Mouse (Mus musculus): Measurements from ENCODE around the gene Kazn. TPM values are rescaled to one million over a fixed set of nuclear protein-coding genes. Genes with fewer than 3 reads are reported as not detected.
A peak's percentile ranks its signal among the peaks of the same experiment; 100 is the strongest.

Gene Kazn
- polyA plus RNA-seq, 1 experiment: 3.7 TPM

DNA sequence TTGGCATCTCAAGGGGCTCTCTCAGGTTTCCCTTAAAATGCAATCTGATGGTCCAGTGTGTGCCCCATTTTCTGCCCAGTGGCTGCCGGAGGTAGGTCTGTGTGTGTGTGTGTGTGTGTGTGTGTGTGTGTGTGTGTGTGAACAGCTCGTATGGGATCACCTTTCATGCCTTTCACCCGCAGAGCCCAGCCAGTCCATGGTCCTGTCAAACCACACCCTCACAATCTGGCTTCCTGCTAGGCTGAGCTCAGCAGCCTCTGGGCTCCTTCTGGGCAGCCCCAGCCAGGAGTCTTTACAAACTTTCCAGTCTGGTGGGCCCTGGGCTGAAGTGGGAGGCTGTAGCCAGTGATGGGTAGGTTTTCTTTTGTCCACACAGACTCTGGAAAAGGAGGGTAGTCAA, 75.3 kb downstream of the Kazn start:
- Histone ChIP-seq H3K27ac (ENCODE audit: control insufficient read depth, insufficient read depth, low read depth, low read length, poor library complexity) (no peak overlapping the region), H3K4me3 (replicated peaks; ENCODE audit: control insufficient read depth, low read depth, low read length) (no peak overlapping the region), H3K4me1 (ENCODE audit: control insufficient read depth, insufficient read depth, low read length) (no peaks in the 10 kb centered on the region)
- TF ChIP-seq CTCF (IDR thresholded peaks at IDR 0.05; ENCODE audit: control insufficient read depth, insufficient read depth, low read length) (no peak), POLR2A (IDR thresholded peaks at IDR 0.05; ENCODE audit: borderline replicate concordance, control insufficient read depth, low read depth, low read length) (no peak)
- WGBS: 69% methylated on average over 3 of the region's 3 CpGs

- 86% methylated on average over 9 of the region's 9 CpGs for WGBS
- TF ChIP-seq POLR2A (IDR thresholded peaks at IDR 0.05; ENCODE audit: borderline replicate concordance, control insufficient read depth, low read depth, low read length): no peak
- no peak for TF ChIP-seq CTCF (IDR thresholded peaks at IDR 0.05; ENCODE audit: control insufficient read depth, insufficient read depth, low read length)
- no peak overlapping the region for H3K4me3 ChIP-seq (replicated peaks; ENCODE audit: control insufficient read depth, low read depth, low read length)
These were observed 76.5 kb downstream of the Kazn start for GRCm38 (mm10) chr4:142162729-142163128.

DNA sequence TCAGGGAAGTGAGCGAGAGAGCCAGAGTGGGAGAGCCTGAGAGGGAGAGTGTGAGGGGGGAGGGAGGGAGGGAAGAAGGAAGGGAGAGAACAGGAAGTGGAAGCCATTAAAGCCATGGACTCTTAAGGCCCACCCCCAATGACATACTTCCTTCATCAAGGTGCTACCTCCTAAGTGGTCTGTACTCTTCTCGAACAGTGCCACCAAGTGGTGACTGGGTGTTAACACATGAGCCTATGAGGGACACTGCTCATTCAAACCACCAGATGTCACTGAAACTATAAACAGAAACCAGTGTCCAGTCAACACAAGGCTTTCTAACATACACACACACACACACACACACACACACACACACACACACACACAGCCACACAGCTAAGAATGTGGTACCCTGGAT, 77.1 kb downstream of the Kazn start:
- Histone ChIP-seq H3K4me1 (ENCODE audit: control insufficient read depth, insufficient read depth, low read length) (no peaks in the 10 kb centered on the region), H3K27ac (ENCODE audit: control insufficient read depth, insufficient read depth, low read depth, low read length, poor library complexity) (no peak overlapping the region), H3K4me3 (replicated peaks; ENCODE audit: control insufficient read depth, low read depth, low read length) (no peak overlapping the region)
- 84% methylated on average over 2 of the region's 2 CpGs for WGBS
- TF ChIP-seq CTCF (IDR thresholded peaks at IDR 0.05; ENCODE audit: control insufficient read depth, insufficient read depth, low read length): no peak
- TF ChIP-seq POLR2A (IDR thresholded peaks at IDR 0.05; ENCODE audit: borderline replicate concordance, control insufficient read depth, low read depth, low read length): no peak

More at GRCm38 (mm10) chr4:142162729-142163128, 76.5 kb downstream of the Kazn start:
- no peaks in the 10 kb centered on the region for H3K4me1 ChIP-seq (ENCODE audit: control insufficient read depth, insufficient read depth, low read length)
- H3K27ac ChIP-seq (ENCODE audit: control insufficient read depth, insufficient read depth, low read depth, low read length, poor library complexity): no peak overlapping the region

- TF ChIP-seq CTCF (IDR thresholded peaks at IDR 0.05; ENCODE audit: control insufficient read depth, insufficient read depth, low read length): no peak
- TF ChIP-seq POLR2A (IDR thresholded peaks at IDR 0.05; ENCODE audit: borderline replicate concordance, control insufficient read depth, low read depth, low read length): no peak
- 83% methylated on average over 8 of the region's 8 CpGs for WGBS
- Histone ChIP-seq H3K27ac (ENCODE audit: control insufficient read depth, insufficient read depth, low read depth, low read length, poor library complexity) (no peak overlapping the region), H3K4me1 (ENCODE audit: control insufficient read depth, insufficient read depth, low read length) (no peaks in the 10 kb centered on the region), H3K4me3 (replicated peaks; ENCODE audit: control insufficient read depth, low read depth, low read length) (no peak overlapping the region)
These were observed 79.2 kb downstream of the Kazn start for GRCm38 (mm10) chr4:142160041-142160440.

- Histone ChIP-seq H3K27ac (ENCODE audit: control insufficient read depth, insufficient read depth, low read depth, low read length, poor library complexity) (no peak overlapping the region), H3K4me3 (replicated peaks; ENCODE audit: control insufficient read depth, low read depth, low read length) (no peak overlapping the region), H3K4me1 (ENCODE audit: control insufficient read depth, insufficient read depth, low read length) (no peaks in the 10 kb centered on the region)
- WGBS: 74% methylated on average over 5 of the region's 5 CpGs
- no peak for TF ChIP-seq POLR2A (IDR thresholded peaks at IDR 0.05; ENCODE audit: borderline replicate concordance, control insufficient read depth, low read depth, low read length)
- TF ChIP-seq CTCF (IDR thresholded peaks at IDR 0.05; ENCODE audit: control insufficient read depth, insufficient read depth, low read length): no peak
These were observed 82.7 kb downstream of the Kazn start for GRCm38 (mm10) chr4:142156506-142156905.

GRCm38 (mm10) chr4:142154246-142154645, 85.0 kb downstream of the Kazn start:
- TF ChIP-seq CTCF (IDR thresholded peaks at IDR 0.05; ENCODE audit: control insufficient read depth, insufficient read depth, low read length) (no peak), POLR2A (IDR thresholded peaks at IDR 0.05; ENCODE audit: borderline replicate concordance, control insufficient read depth, low read depth, low read length) (no peak)
- H3K27ac ChIP-seq (ENCODE audit: control insufficient read depth, insufficient read depth, low read depth, low read length, poor library complexity): no peak overlapping the region
- no peaks in the 10 kb centered on the region for H3K4me1 ChIP-seq (ENCODE audit: control insufficient read depth, insufficient read depth, low read length)
- WGBS: 80% methylated on average over 11 of the region's 11 CpGs
- H3K4me3 ChIP-seq (replicated peaks; ENCODE audit: control insufficient read depth, low read depth, low read length): no peak overlapping the region

- TF ChIP-seq CTCF (IDR thresholded peaks at IDR 0.05; ENCODE audit: control insufficient read depth, insufficient read depth, low read length) (peak; percentile 99), POLR2A (IDR thresholded peaks at IDR 0.05; ENCODE audit: borderline replicate concordance, control insufficient read depth, low read depth, low read length) (no peak)
- Histone ChIP-seq H3K4me1 (ENCODE audit: control insufficient read depth, insufficient read depth, low read length) (no peaks in the 10 kb centered on the region), H3K4me3 (replicated peaks; ENCODE audit: control insufficient read depth, low read depth, low read length) (no peak overlapping the region), H3K27ac (ENCODE audit: control insufficient read depth, insufficient read depth, low read depth, low read length, poor library complexity) (no peak overlapping the region)
- 32% methylated on average over 2 of the region's 2 CpGs for WGBS
These were observed 85.7 kb downstream of the Kazn start for GRCm38 (mm10) chr4:142153526-142153925.

- WGBS: 37% methylated on average over 8 of the region's 8 CpGs
- TF ChIP-seq POLR2A (IDR thresholded peaks at IDR 0.05; ENCODE audit: borderline replicate concordance, control insufficient read depth, low read depth, low read length): no peak
- TF ChIP-seq CTCF (IDR thresholded peaks at IDR 0.05; ENCODE audit: control insufficient read depth, insufficient read depth, low read length): no peak
- Histone ChIP-seq H3K4me3 (replicated peaks; ENCODE audit: control insufficient read depth, low read depth, low read length) (no peak overlapping the region), H3K27ac (ENCODE audit: control insufficient read depth, insufficient read depth, low read depth, low read length, poor library complexity) (no peak overlapping the region), H3K4me1 (ENCODE audit: control insufficient read depth, insufficient read depth, low read length) (no peaks in the 10 kb centered on the region)
These were observed 86.3 kb downstream of the Kazn start for GRCm38 (mm10) chr4:142152733-142153422.
